Mouse (Mus musculus) left cerebral cortex, postnatal 36 days (tissue): ENCODE measurements around the gene Ttc13. TPM values are rescaled to one million over a fixed set of nuclear protein-coding genes. Genes with fewer than 3 reads are reported as not detected.

Source experiments
- DNase-seq, 2 experiments: peaks; one replicate each; pipeline ENCODE4 v3.0.0; 2021 to 2022; ENCODE audit warnings: low spot score in 2 of 2, mixed read lengths in 1 of 2
- intact Hi-C: fragments of 180-260 bp; cut with DNase I; formaldehyde crosslinking; loops from one replicate; pipeline ENCODE4 v1.15.1; 2025
- total RNA-seq, 2 experiments: library from RNA; stranded (reverse); gene quantifications; 2 replicates each; pipeline ENCODE4 v1.2.3; 2021

Gene Ttc13
- total RNA-seq, 2 experiments from 2014 or later, result 35.6 to 49.9 TPM

DNA sequence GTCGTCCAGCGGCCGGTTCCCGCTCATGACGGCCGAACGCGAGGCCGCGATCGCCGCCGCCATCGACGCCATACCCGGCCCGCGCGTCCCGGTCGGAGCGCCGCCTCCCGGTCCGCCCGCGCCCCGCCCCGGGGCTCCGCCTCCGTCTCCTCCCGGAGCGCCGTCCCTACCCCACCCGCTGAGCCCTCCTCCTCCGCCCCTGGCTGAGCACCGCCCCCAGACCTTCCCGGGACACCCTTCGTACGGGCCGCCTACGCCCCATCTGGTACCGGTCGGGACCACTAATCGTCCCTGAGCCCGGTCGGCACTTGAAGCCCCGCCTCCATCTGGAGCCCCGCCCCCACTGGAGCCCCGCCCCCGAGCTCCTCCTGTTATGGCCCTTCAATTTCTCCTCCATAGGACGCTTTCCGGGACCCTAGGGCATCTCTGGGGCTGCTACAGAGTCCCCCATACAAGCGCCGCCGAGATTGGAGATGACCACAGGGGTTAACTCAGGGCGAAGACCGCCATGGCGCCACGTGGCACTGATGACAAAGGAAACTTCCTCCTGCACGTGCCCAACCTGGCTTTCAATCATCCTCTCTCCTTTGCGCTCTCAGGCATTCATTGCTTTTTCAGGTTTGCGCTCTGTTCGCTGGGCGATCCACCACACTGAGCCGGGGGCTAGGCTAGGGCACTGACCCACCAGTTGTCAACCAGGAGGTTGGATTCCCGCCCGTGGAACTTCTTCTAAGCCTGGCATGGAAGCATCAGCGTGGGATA is 58.5 kb downstream of the Ttc13 start, which contains the start of gene 2310022B05Rik:
TSS of gene 2310022B05Rik (minus strand) at position 258 of the 762 bp plus-strand sequence.
- DNase-seq, result peak; percentile 77 to 78
- intact Hi-C loops, result loop anchor here (2.0 to 5.0 kb wide), 2 partner anchors 20 to 46 kb away; no protein-coding TSS in a partner anchor

DNA sequence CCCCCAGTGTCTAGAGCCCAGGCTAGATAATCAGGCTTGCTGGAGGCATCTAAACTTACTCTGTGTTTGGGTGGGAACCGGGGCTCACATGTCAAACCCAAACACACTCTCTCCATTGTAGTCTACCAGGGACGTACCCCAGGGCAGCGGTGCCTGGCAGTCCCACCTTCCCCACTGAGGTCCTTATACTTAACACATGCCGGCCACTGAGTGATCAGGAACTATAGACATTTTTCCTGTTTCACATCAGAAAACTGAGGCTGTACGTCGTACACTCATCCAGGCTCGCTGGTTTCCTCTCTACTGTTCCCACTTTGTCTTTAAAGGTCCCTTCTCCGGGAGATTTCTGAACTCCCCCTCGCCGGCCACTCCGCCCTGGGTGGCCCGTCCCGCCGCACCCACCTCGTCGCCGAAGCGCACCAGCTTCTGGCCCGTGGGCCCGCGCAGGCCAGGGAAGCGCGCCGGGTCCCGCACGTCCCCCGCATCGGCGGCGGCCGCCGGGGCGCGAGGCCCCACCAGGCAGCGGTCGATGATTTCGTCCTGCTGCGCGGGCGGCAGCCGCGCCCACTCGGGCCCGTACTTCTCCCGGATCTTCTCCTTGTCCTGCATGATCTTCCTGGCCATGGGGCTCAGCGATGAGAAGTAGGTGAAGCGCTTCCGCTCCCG is 59.2 kb downstream of the Ttc13 start:
- DNase-seq, result no peak
- intact Hi-C loops, result loop anchor here (2.0 to 5.0 kb wide), 2 partner anchors 20 to 45 kb away; no protein-coding TSS in a partner anchor

DNA sequence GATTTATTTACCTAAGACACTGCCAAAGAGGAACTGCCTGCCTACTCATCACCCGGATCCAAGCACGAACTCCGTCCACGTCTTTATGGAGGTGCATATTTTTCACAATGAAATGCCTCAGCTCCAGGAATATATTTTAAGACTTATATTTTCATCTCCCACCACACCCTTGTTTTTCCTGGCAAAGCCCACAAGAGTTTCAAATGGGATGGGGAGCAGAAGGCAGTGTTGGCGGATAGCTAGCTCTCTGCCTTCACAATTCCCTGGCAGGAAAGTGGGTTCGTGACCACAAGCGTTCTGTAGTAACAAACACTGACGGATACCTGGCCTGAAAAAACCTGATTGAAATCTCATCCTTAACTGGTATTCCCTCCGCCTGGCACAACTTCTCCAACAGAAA is 60.0 kb downstream of the Ttc13 start:
- intact Hi-C loops, result loop anchor here (2.0 to 5.0 kb wide), 2 partner anchors 19 to 44 kb away; no protein-coding TSS in a partner anchor
- DNase-seq, result peak; percentile 61 to 70

DNA sequence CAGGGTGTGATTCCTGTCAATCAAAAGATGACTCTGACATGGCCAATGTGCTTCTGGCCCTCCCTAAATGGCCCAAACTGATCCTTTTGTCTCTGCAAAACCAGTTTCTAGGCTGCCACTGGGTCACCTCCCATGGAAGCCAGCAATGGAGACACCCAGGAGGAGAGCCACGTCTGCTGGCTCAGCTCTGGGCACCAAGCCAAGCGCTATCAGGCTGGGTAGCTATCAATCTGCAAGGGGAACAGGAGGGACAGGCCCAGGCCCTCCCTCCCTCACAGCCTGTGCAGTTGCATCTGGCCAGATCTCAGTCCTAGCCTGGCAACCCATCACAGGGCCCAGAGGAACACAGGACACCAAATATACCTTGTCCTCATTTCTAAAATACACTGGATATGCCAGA is 63.4 kb downstream of the Ttc13 start:
- no peak for DNase-seq
- intact Hi-C loops, result no loop called here

DNA sequence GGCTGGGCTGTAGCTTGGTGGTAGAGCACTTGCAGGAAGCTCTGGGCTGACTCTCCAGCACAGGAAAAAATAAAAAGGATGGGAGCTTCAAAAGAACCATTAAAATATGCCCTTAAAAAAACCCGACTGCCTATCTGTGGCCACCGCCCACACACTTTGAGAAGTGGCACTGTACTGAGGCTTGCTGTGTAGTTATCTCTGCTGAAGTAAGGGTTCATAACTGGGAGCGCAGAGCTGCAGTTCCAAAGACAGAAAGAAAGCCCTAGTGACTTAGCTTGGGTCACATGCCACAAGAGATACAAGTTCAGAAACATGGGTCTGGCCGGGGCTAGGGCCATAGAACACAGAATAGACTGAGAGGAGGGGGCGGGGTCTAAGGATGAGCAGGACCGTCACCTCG is 63.8 kb downstream of the Ttc13 start:
- no peak for DNase-seq
- intact Hi-C loops, result no loop called here

DNA sequence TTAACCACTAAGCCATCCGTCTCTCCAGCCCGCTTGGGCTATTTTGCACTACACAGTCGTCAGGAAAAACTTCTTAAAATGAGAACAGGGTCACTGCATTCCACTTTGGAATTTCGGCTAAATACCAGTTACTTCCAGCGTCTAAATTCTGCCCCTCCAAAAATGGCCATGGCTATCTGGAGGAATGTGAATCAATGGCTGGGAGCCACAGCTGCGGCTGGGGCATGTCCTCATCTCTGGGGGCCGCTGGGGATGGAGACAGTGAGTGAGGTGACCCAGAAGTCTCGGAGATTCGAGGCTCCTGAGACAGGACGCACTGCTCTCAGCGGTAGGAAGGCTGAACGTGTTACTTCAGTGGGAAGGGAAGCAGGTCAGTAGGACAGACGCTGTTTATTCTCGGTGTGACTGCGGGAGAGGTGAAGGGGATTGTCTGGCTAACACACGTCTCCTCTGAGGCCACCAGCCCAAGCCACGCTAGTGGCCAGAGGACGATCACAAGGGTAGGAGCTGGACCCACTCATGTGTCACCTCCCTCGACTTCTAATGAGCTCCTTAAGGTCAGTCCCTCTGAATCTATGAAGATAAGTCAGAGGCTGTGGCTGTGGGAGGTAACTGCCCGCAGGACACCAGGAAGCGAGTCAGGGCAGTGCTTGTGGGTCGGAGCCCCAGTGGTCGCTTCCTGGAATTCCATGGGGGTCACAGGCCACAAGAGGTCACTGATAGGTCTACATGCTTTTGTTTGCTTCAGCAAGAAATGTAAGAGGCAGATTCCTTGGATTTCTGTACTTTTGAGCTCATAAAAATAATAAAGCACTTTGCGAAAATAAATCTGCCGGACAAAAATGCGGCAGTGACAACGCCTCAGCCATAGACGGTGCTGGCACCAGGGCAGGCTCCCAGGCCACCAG is 68.0 kb downstream of the Ttc13 start:
- no peak for DNase-seq
- intact Hi-C loops, result no loop called here

DNA sequence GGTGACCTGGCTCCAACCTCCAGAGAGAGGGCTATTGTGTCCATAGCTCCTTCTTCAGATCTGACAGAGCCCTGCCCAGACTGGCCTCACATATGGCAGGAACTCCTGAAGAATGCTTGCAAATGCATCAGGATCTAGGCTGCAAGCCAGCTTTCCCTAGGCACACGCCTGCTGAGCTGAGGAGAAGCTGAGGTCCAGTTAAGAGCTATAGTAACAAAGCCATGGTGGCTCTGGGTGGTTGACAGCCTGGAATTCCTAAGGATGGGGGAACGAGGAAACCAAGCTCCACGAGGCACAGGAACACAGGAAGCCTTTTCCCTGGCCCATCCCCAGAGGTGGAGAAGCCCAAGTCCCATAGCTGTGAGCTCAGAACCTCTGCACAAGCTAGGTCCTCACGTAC is 69.2 kb downstream of the Ttc13 start:
- no peak for DNase-seq
- intact Hi-C loops, result no loop called here

DNA sequence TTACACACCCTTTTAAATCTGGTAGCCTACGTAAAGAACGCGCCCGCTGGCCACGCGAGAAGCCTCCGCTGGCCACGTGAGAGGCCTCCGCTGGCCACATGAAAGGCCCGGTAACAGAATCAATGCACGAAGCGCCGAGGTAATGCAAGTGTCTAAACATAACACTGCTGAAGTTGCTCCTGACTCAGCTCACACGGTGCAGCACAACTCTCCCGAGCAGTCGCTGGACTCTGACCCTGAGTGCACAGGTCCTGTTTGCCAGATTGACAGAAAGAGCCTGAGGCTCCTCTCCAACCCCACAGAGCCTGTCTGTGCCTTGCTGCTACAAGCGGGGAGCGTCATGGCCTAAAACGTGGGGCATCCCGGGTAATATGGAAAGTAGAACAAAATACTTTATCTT is 70.0 kb downstream of the Ttc13 start:
- DNase-seq, result no peak
- intact Hi-C loops, result no loop called here

DNA sequence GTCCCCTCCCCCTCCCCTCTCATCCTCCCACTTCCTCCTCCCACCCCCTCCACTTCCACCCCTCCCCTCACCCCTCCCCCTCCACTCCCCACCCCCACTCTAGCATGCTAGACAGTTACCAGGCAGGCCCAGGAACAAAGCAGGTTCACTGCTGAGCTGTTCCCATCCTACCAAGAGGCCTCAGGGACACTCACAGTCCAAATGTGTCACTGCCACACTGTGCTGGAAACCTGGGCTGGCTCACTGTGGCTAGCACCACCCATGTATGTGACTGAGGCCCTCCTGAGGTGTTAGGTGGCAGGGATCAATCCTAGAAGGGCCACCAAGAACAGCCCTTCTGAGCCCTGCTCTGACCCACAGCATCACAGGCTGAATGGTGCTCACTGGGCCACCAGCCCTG is 73.5 kb downstream of the Ttc13 start:
- intact Hi-C loops, result no loop called here
- no peak for DNase-seq

DNA sequence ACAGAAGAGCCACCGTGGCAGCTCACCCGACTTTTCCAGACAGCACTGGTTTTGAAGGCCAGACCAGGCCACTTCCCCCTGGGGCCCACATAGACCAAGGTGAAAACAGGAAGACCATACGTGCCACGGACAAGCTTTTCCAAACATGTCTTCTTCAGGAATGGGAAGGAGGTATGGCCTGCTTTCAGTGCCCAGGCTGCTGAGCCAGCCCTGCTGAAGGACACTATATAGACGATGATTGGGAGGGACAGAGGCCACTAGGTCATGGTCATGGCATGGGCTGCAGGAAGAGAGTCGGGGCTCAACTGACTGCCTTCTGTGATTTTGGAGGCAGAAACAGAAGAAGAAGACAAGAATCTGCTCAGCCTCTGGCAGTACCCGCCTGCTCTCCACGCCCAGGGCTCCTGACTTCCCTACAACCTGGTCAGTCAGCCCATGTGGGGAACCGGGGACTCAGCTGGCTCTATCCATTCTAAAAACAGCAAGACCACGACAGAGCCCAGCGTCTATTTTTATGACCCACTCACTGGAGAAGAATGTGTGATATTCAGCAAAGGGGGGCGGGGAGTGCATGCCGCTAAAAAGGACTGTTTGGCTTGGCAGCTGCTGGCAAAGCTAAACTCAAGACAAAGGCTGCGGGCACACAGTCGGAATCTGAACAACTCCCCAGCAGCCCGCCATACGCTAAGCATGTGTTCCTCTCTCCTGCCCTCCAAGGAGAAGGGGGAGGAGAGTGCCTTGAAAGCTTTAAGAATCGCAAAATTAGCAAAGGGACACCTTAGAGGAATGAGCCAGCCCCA is 78.0 kb downstream of the Ttc13 start:
- DNase-seq, result peak; percentile 71 to 73
- intact Hi-C loops, result loop anchor here (2.0 kb wide), 1 partner anchor 19 kb away; the partner anchor contains the start of gene 2310022B05Rik

DNA sequence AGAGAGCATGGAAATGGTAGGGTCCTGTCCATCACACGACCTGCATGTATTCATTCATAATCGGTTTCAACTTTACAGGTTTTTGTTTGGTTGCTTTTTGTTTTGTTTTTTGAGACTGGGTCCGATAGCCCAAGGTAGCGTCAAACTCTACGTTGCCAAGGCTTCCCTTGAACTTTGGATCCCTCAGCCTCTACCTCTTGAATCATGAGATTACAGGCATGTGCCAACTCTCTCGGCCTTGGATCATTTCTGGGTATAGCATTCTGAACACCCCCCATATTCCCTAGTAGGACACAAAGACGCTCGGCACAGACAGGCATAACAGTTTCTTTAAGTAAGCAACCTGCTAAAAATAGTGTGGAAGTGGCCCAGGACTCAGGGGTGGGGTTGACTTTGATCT is 80.2 kb downstream of the Ttc13 start:
- DNase-seq, result no peak

DNA sequence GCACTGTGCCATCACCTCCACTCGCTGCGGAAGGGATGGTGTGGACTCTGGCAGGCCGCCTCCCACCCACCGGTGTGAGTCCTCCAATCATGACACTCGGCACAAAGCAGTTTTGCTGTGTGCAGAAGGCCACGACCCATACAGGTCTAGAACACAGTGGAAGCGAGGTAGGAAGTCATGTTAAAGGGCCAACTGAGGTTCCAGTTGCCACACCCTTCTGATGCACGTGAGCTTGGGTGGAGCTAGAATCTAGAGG is 86.6 kb downstream of the Ttc13 start:
- intact Hi-C loops, result no loop called here
- no peak for DNase-seq

More for the DNA sequence above, 80.2 kb downstream of the Ttc13 start:
- intact Hi-C loops, result no loop called here

DNA sequence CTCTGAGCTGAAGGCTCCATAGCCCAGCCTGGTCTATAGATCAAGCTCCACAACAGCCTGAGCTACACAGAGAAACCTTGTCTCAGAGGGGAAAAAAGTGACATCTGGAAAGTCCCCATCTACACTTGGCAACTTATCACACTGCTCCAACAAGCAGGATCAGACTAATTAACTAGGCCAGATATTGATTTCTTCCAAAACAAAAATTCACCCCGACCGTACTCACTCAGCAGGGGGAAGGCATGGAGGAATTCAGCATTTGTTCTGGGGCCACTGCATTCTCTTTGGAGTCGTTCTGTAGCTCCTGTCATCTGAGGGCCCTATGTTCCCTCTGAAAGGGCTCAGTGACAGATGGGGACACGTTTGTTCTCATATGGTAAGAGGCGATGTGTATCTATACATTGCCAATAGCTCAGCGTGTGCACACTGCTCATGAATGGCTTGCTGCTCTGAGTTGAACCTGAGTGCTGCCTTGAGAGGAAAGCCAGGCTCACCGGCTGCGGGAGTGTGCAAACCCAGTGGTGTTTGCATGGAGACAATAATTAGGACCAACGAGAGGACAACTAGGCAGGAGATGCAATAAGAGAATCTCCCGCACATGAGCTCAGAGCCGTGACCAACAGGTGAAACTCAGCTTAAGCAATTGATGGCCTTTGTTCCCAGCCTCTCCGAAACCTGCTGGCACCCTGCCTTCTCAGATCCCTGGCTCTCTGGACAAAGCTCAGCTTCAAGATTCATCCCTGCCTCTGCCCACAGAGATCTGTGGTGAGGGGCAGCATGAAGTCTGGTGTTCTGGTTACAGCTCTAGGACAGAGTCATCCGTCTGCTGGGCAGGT is 87.2 kb downstream of the Ttc13 start:
- no peak for DNase-seq
- intact Hi-C loops, result no loop called here

DNA sequence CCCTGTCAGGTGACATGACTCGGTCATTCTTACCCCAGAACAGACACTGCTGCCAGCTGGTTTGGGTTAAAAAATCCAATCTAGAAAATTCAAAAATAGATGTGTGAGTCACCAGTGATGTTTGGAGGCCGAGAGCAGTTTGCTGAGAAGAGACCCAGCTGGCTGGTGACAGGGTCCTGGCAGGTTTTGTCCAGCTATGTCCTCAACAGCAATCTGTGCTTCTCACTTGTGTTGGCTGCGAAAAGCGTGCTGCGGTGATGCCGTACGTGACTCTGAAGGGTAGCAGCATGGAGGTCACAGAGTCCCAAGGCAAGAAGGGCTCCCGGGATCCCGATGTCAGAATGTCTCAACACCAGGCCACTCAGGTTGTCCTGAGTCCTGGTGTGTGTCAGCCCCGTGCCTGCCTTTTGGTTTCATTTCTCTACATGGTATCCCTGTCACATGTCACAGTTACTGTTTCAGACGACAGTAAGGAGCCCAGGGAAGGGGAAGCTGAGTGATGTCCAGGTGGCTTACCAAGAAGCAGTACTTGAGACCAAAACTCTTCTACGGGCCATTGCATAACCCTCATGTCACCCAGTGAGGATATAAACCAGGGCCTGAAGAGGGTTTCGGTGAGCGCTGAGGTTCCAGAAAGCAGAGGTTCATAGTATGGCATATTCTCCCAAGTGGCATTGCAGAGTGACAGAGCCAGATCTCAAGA is 88.6 kb downstream of the Ttc13 start:
- intact Hi-C loops, result no loop called here
- DNase-seq, result peak; percentile 41 to 53

DNA sequence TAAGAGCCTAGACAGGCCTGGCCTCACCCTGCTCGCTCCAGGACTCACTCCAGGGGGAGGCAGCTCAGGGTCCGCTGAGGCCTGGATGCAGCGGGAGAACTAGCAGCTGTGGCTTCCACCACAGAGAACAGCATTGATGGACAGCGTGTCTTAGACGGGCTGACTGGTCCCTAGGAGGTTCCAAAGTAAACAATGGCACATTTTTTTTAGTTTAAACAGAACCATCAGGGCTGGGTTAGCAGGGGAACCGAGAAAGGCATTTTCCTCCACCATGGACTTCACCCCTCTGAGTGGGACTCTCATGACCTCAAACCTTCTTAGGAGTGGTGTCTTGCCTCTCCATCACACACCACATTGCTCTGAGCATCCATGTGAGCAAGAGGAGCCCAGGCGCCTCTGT is 89.8 kb downstream of the Ttc13 start:
- no peak for DNase-seq
- intact Hi-C loops, result no loop called here

DNA sequence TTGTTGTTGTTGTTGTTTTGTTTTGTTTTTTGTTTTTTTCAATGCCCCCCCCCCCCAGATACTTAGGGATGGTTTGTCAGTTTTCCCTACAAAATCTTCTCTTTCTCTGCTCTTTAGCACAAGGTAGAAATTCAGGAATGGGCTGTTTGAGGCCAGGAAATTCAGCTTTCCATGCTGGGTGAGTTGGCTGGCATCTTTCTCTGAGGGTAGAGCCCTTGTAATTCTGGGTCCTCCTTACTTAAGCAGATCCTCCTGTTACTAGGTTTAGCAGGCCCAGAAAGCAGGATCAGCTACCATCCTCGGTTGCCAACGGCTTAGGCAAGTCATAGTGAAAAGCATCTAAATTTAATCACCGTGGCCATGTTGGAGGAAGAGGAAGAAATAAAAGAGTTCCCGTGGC is 90.9 kb downstream of the Ttc13 start:
- DNase-seq, result no peak
- intact Hi-C loops, result no loop called here

DNA sequence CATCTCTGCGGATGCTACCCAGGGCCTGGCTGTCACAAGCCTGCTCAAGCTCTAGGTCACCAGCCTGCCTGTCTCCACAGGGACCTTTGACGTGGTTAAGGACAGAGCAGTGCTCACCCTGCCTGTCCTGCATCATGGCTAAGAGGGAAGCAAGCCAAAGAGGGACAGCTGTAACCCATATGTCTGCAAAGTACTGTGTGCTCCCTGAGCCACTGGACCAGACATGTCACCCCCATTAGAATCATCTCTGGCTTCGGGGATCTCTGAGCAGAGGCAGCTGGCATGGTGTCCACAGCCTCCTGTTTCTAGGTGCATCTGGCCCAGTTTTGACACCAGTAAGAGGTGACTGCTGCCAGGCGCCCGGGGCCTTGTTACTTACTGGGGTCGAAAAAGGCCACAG is 91.3 kb downstream of the Ttc13 start:
- intact Hi-C loops, result no loop called here
- DNase-seq, result no peak

DNA sequence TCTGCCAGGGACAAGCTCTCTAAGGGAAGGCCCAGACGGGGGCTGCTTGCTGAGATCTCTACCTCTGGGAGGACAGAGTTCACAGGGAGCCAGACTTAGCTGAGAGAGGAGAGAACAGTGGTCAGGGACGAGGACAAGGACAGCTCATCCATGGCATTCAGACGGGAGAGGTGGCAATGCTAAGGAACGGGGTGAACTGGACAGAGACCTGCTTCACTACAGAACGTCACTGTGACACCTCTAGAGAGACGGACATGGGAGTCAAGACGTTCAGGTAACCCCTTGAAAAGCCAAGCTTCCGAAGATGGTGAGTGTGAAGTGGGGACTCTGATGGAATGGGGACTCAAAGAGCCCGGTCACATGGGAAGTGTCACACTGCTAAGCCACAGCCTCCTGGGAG is 95.5 kb downstream of the Ttc13 start:
- intact Hi-C loops, result no loop called here
- no peak for DNase-seq
